Mouse (Mus musculus): ENCODE measurements around the gene Tmem25. TPM values are rescaled to one million over a fixed set of nuclear protein-coding genes. Genes with fewer than 3 reads are reported as not detected.

Tmem25 gene
- polyA plus RNA-seq (2021; fragmentation: Nextera tagmentation), result 58.9 and 64.0 TPM in 2 replicates
- long read RNA-seq, experiment 1, transcript Tmem25-201 (9 exons, 2,448 nt), result major isoform, 78 of 307 reads
- long read RNA-seq, experiment 1, transcript Tmem25-202 (7 exons, 2,649 nt), result minor isoform, 8 of 307 reads
- long read RNA-seq, experiment 1, partial matches to known transcripts, result 76 of 307 reads
- long read RNA-seq, experiment 1, other reads (novel, unspliced or antisense), result 142 of 307 reads
- long read RNA-seq, experiment 2, transcript Tmem25-201 (9 exons, 2,448 nt), result major isoform, 9 of 46 reads
- long read RNA-seq, experiment 2, partial matches to known transcripts, result 9 of 46 reads
- long read RNA-seq, experiment 2, other reads (novel, unspliced or antisense), result 25 of 46 reads

GRCm38 (mm10) chr9:44799102-44799957 is at the start of gene Tmem25:
Gene Tmem25, minus strand, starts transcription at chr9:44799307.

GRCm38 (mm10) chr9:44802808-44803450 is 3.8 kb upstream of the Tmem25 start, which contains the start of gene Ttc36:
Gene Ttc36, minus strand, starts transcription at chr9:44803072.

GRCm38 (mm10) chr9:44767101-44768028 is 31.7 kb downstream of the Tmem25 start, which contains the start of the genes Arcn1 and Ift46:
Gene Arcn1, minus strand, starts transcription at chr9:44767845.
Gene Ift46, plus strand, starts transcription at chr9:44767908.

Other genes starting within 250 kb of the Tmem25 start
- not detected in 2 replicates for gene Cxcr5, start 237.4 kb downstream of the Tmem25 start, polyA plus RNA-seq (2021; fragmentation: Nextera tagmentation)
- gene Ddx6, start 194.4 kb downstream of the Tmem25 start, polyA plus RNA-seq (2021; fragmentation: Nextera tagmentation), result 15.6 and 18.4 TPM in 2 replicates
- not detected in 2 replicates for gene Treh, start 126.1 kb downstream of the Tmem25 start, polyA plus RNA-seq (2021; fragmentation: Nextera tagmentation)
- gene Phldb1, start 64.1 kb downstream of the Tmem25 start, polyA plus RNA-seq (2021; fragmentation: Nextera tagmentation), result 9.7 and 13.5 TPM in 2 replicates
- 34.9 and 42.3 TPM in 2 replicates for gene Arcn1, start 31.5 kb downstream of the Tmem25 start, polyA plus RNA-seq (2021; fragmentation: Nextera tagmentation)
- 60.3 and 65.9 TPM in 2 replicates for gene Ift46, start 31.4 kb downstream of the Tmem25 start, polyA plus RNA-seq (2021; fragmentation: Nextera tagmentation)
- gene Ttc36, start 3.8 kb upstream of the Tmem25 start, polyA plus RNA-seq (2021; fragmentation: Nextera tagmentation), result not detected in 2 replicates
- gene Kmt2a, start 82.0 kb upstream of the Tmem25 start, polyA plus RNA-seq (2021; fragmentation: Nextera tagmentation), result 5.1 and 6.0 TPM in 2 replicates
- 1,488 and 1,660 TPM in 2 replicates for gene Atp5l, start 121.4 kb upstream of the Tmem25 start, polyA plus RNA-seq (2021; fragmentation: Nextera tagmentation)
- 25.5 and 41.4 TPM in 2 replicates for gene Ube4a, start 166.3 kb upstream of the Tmem25 start, polyA plus RNA-seq (2021; fragmentation: Nextera tagmentation)
- not detected in 2 replicates for gene Cd3g, start 181.1 kb upstream of the Tmem25 start, polyA plus RNA-seq (2021; fragmentation: Nextera tagmentation)
- gene Cd3d, start 182.5 kb upstream of the Tmem25 start, polyA plus RNA-seq (2021; fragmentation: Nextera tagmentation), result 0.06 TPM in 1 of 2 replicates, not detected in the other
- gene Cd3e, start 210.3 kb upstream of the Tmem25 start, polyA plus RNA-seq (2021; fragmentation: Nextera tagmentation), result 0.06 TPM in 1 of 2 replicates, not detected in the other
- 0.72 and 1.3 TPM in 2 replicates for gene Mpzl2, start 240.5 kb upstream of the Tmem25 start, polyA plus RNA-seq (2021; fragmentation: Nextera tagmentation)

Data from left cerebral cortex, adult 6 months (tissue).